Mouse (Mus musculus) induced T-regulatory cell, adult 2 months (primary cell): ENCODE results near the gene Polr2l.
"Not testable (repeated sequence)": the region's sequence is repeated elsewhere in the genome, so short reads cannot be mapped to it uniquely, and the experiment has no call there.

Experiments
- DNase-seq: peaks from one replicate; pipeline ENCODE4 v3.0.0-alpha.2; 2012; ENCODE audit warnings: low read depth

Gene Polr2l

DNA sequence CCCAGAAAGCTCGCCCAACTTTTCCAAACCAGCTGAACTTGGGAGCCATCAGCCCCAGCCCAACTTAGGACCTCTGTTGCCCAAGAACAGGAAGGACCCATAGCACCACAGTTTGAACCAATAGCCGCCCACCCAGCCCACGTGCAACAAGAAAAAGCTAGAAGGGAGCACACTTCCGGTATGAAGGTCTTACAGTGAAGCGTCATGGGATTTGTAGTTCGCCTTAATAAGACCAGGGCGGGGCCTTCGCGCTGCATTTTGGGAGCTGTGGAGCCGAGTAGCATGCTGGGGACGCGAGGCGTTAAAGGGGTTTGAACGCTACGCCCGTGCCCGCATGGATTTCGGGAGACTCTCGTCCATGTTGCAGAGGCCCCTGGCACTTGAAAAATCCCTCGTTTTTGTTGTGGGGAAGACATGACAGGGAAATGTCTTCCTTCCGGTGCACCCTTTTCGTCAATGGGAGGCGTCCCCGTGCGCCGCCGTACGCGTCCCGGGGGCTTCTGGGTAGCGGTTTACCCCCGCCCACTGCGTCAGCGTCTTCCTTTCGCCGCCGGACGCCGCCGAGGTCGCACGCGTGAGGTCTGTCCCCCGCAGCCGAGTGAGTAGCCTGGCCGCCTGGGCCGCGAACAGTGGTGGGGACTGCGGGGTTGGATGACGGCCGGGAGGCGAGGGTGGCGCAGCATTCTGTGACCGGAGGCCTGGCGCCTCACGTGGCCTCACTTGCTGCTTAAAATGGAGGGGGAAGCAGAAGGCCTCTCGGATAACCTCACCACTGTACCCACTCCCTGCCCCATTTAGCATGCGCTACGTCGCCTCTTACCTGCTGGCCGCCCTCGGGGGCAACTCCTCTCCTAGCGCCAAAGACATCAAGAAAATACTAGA lies 27.6 kb downstream of the Polr2l start, which contains the start of gene Rplp2:
TSS of gene Rplp2 (plus strand) at position 261 of the 882 bp plus-strand sequence.
- DNase-seq, result peak; percentile 97

GRCm38 (mm10) chr7:141446374-141446773 lies 28.6 kb downstream of the Polr2l start:
- not testable (repeated sequence) for DNase-seq

GRCm38 (mm10) chr7:141443828-141444237 lies 31.1 kb downstream of the Polr2l start, which contains the start of gene Pidd1:
Pidd1 (minus strand) TSS chr7:141444025.
- DNase-seq, result peak; percentile 86

DNA sequence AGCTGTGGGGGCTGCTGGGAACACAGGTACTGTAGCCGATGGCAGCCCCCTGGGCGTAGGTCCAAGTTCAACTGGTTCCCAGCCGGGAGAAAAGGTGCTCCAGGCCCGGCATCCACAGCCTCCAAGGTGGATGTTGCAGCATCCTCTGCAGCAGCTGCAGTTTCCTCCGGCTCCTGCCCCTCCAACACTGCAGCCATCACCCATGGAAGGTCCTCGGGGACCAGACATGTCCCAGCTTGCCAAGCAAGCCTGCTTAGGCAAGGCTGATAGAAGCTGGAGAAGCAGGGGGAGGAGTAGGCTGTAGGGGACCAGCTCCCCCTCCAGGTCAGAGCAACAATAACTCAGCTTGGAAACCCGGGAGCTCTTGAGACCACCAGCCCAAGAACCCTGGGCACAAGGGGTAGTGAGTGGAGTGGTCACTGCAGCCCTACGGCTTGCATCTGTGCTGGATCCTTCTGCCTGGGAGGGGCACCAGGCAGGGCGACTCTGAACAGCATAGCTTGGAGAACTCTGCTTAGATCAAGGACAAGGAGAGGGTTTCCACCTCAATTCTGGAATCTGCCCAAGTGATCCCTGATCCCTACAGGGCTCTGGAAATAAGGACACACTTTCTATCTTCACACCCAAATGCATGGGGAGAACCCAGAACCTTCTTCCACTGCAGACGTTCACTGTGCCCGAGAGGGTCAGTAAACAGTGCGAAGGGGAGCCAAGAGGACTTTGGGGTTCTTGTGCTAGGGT lies 31.7 kb downstream of the Polr2l start:
- DNase-seq, result peak; percentile 64

- DNase-seq, result no peak
These were observed 32.7 kb downstream of the Polr2l start for GRCm38 (mm10) chr7:141442199-141442598.

GRCm38 (mm10) chr7:141441460-141441859 lies 33.5 kb downstream of the Polr2l start:
- DNase-seq, result no peak

- peak; percentile 79 for DNase-seq
These were observed 34.3 kb downstream of the Polr2l start for GRCm38 (mm10) chr7:141440613-141441012.

DNA sequence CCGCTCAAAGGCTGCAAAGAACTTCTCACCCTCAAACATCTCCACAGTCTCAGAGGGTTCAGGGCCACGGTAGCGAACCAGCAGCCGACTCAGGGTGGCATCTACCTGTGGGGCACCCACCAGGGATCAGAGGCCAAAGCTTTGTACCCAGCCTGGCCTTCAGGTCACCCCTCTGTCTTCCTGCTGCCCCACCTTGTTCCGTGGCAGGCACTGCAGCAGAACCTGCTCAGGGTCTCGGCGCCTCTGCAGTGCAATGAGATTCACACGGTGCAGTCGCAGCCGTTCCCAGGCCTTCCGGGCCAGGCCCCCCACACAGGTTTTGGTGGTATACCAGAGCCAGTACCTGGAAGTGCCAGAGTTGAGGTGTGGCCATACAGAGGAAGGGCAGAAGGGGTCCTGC lies 35.1 kb downstream of the Polr2l start:
- DNase-seq, result no peak

- DNase-seq, result no peak
These were observed 35.7 kb downstream of the Polr2l start for GRCm38 (mm10) chr7:141439140-141439679.

- no peak for DNase-seq
These were observed 36.5 kb downstream of the Polr2l start for GRCm38 (mm10) chr7:141438201-141438968.

DNA sequence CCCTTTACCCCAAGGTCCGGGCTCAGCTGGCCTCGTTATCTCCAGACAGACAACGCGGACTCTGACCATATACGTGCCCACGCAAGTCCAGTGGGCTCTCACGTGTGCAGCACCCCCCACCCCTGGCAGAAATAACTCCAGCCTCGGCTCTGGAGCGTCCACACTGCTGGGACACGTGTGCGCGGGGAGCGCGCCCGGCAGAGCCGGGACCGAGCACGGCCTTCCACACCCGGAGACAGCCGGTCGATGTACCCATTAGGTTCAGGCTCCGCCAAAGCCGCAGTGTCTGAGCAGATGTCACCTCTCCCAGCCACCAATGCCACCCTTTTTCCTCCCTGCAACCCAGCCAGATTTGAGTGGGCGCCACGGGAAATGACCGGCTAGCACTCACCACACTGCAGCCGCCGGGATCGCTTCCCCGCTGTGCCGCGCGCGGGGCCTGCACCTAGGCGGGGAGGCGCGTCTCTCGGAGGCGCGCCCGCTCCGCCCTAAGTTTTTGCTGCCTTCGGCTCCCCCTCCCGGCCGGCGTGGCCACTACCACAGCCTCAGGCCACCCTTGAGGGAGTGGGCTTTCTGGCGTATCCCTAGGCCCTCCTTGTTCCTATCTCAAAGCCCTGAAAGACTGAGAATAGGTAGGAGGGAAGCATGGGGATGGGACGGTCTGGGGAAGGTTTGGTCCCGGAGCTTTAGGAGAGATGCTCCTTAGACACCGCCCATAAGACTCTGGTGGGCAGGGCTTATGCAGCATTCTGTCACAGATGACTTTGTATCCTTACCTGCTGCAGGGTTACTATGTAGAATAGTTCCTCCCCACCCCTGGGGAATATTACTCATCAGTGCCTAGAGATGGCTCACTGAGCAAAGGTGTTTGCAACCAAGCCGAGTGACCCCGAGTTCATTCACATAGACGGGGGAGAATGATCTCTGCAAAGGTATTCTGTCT lies 37.5 kb downstream of the Polr2l start, which contains the start of gene Slc25a22:
TSS of gene Slc25a22 (minus strand) at position 715 of the 943 bp plus-strand sequence.
- DNase-seq, result peak; percentile 91

DNA sequence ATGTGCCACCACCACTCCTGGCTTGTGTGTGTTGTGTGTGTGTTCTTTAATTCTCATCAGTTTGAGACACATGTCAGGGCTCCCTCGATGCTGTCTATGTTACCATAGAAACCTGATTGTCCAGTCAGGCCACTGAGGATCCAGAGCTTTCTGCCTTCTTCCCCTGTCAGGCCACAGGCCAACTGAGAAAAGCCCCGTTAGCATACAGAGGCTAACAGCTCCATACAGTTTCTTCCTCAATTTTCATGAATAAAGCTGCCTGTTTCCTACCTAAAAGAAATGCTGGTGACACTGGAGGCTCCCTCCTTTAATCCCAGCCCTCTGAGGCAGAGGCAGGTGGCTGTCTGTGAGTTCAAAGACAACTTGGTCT lies 38.4 kb downstream of the Polr2l start:
- no peak for DNase-seq

GRCm38 (mm10) chr7:141435856-141436522 lies 38.9 kb downstream of the Polr2l start:
- DNase-seq, result no peak

DNA sequence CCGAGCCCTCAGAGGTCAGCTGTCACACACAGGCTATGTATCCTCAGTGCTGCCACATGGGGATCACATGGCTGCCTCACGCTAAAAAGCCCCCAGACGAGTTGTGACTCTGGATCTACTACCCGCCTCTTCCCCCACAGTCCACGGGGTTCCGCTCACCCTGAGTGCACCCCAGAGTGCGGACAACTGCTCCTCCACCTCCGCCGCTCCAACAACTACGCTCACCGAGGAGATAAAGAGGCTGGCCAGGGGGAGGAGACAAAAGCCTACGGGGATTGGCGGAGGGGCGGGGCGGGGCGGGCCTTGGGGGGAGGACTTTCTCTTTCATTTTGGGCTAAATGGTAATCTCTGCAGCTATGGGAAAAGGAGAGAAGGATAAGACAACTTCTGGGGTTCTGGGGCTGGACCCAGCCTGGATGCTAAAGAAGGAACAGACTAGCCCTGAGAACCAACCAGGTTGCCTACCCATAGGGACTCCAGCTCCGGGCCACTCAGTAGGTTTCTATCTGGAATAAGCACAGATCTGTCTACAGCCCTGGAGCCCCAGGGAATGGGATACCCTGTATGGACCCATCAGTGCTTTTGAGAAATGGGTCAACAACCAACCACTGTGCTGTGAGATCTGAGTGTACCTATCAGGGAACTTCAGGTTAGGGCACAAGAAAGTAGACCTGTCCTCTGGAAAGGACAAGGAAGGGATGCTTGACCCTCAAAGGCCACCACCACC lies 39.6 kb downstream of the Polr2l start:
- peak; percentile 91 for DNase-seq

- peak; percentile 69 for DNase-seq
These were observed 40.5 kb downstream of the Polr2l start for GRCm38 (mm10) chr7:141434464-141434863.

DNA sequence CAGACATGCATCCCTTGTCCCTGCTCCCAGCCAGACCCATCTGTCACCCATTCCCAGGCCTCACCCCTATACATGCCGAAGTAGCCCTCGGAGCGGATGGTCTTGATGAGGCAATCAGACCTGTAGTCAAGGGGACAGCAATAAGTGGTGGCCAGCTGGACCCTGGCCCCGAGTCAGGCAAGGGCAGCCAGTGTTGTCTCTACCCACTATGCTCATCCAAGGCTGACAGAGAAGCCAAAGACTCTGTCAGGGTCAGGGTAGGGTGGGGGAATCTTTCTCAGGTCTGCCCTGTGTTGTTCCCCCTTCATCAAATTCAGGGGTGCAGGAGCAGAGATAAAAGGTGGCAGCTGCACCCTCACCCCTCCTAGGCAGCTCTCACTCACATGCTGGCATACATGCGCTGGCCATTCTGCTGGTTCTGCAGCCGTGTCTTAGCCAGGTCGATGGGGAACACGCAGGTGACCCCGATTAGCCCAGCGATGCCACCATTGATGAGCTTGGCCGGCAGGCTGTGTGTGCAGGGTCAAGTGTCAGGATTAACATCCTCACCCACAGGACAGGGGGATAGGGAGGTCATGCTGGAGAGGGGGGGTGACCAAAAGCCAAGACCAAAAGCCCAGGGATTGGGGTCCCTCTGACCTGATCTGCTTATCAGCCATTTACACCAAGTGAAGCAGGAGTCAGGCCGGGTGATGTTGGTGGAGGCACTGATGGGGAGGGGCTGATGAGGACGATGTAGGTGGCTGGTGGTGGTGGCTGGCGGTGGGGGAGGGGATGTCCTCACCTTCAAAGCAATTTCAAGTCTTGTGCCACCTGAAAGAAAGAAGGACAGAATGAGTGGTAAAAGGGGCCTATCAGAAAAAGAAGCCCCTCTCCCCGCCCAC lies 41.2 kb downstream of the Polr2l start:
- DNase-seq, result no peak

DNA sequence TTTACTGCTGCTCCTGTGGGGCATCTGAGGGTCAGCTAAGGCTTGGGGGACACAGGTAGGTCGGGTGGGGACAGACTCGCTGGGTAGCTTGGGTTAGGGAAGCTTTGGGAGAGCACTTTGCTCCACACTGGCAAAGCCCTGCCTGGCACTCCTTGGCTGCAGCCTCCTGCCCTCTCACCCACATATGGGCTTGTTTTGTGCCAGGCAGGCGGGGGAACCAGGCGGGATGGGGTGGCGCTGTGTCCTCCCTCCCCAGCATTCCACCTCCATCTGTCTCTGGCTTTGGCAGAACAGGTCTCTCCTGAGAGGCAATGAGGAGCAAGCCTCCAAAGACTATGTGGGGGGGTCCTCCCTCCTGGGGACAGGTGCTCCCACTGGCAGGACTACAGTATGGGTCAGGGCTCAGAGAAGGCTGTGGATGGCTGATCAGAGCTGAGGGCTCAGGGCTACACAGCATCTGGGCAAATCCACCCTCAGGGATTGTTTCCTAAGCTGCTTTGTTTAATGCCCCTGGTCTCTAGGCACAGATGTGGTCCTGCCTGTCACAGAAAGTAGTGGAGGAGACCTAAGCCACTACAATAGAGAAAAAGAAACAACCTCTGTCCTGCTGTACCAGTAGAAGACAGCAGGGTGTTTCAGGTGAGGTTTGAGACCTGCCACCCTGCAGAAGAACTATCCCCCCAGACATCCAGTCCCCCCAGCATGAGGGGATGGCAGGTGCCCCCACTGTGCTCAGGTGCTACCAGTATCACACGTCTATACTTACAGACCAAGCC lies 42.0 kb downstream of the Polr2l start:
- no peak for DNase-seq

DNA sequence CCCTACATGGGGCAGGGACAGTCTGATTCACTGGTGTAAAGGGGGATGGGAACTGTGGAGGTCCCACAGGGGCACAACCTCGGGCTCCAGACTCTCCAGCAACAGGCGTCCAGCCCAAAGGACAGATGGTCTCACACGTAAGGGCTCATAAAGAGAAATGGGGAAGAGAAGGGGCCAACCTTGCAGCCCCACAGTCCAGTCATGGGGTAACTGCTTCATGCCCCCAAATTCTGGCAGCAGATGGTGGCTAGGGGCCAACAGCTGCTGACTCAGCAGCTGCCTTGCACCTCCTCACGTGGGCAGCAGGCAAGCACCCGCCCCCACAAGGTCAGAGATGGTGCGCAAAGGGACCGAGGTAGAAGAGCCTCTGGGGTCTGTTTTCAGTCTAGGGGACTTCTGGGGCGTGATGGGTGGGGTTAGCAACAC lies 42.7 kb downstream of the Polr2l start:
- no peak for DNase-seq
